Mouse (Mus musculus) E14TG2a.4 (cell line): ENCODE data around the gene Htra2.

Experiments used
- H3K27me3 ChIP-seq: 2 replicates; pipeline ENCODE4 v1.6.1; 2014; ENCODE audit warnings: low read length, control low read depth; ENCODE audit not compliant: insufficient read depth
- H3K36me3 ChIP-seq: 2 replicates; pipeline ENCODE4 v1.6.1; 2014; ENCODE audit warnings: low read length, control low read depth; ENCODE audit not compliant: insufficient read depth
- H3K4me1 ChIP-seq: replicated peaks from 2 replicates; pipeline ENCODE4 v1.6.1; 2014; ENCODE audit warnings: low read depth, low read length, control low read depth
- H3K4me3 ChIP-seq: replicated peaks from 2 replicates; pipeline ENCODE4 v1.5.1; 2014; ENCODE audit warnings: mild to moderate bottlenecking, low read length
- H3K9me3 ChIP-seq: 2 replicates; pipeline ENCODE4 v1.6.1; 2014; ENCODE audit warnings: low read length, control low read depth
- CTCF ChIP-seq: conservative IDR thresholded peaks from 2 replicates; pipeline ENCODE4 v1.5.1; 2014; ENCODE audit warnings: low read length
- NANOG ChIP-seq: IDR thresholded peaks from 2 replicates; pipeline ENCODE4 v1.6.1; 2014; ENCODE audit warnings: borderline replicate concordance, low read length, mixed read lengths
- POU5F1 ChIP-seq: IDR thresholded peaks from 2 replicates; pipeline ENCODE4 v1.6.1; 2014; ENCODE audit warnings: low read length, borderline replicate concordance

Htra2 gene

DNA sequence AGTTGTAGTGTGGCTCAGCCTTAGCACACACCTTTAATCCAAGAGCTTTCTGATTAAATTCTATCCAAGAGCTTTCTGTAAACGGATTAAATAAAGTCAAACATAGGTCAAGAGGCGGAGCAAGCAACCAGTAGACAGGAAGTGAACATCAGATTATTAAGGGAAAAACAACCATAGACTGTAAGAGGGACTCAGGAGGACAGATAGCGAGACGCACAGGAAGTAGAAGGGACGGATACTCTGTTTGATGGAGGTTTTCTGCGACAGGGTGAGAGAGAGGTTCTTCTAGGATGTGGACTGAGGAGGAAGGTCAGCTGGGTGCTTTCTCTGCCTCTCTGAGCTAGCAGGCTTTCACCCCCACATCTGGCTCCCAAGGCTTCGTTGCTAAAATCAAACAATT lies 45.1 kb downstream of the Htra2 start:
- H3K4me1 ChIP-seq = no peaks in the 10 kb centered on the region
- peaks cover 50% of the 10 kb centered on the region for H3K9me3 ChIP-seq
- H3K27me3 ChIP-seq = no peaks in the 10 kb centered on the region
- no peak for TF ChIP-seq POU5F1
- no peak for TF ChIP-seq NANOG
- H3K4me3 ChIP-seq = no peak overlapping the region
- H3K36me3 ChIP-seq = peaks cover 2% of the 10 kb centered on the region; the same call in 1 of the 2 replicates

- Histone ChIP-seq H3K36me3 (peaks cover 2% of the 10 kb centered on the region; the same call in 1 of the 2 replicates), H3K27me3 (no peaks in the 10 kb centered on the region), H3K4me3 (no peak overlapping the region), H3K9me3 (peaks cover 44% of the 10 kb centered on the region), H3K4me1 (no peaks in the 10 kb centered on the region)
- TF ChIP-seq CTCF (no peak), NANOG (no peak), POU5F1 (no peak)
Observed at GRCm38 (mm10) chr6:83008659-83009058, 46.4 kb downstream of the Htra2 start.

DNA sequence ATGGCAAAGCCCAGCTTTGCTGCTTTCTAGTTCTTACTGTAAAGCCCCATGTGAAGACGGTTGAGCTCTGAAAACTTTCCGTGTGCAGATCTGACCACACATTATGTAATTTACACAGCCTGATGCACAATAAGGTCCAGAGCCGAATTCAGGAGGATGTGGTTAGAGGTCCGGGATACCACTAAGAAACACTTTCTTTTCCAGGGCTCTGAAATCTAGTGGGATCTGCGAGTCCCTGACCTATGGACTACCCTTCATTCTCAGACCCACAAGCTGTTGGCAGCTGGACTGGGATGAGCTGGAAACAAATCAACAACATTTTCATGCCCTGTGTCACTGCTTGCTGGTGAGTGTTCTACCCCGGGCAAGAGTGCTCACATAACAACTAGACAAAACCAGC lies 49.0 kb downstream of the Htra2 start:
- no peak for TF ChIP-seq POU5F1
- TF ChIP-seq NANOG = no peak
- no peak for TF ChIP-seq CTCF

GRCm38 (mm10) chr6:83005444-83006011 lies 49.5 kb downstream of the Htra2 start:
- H3K4me1 ChIP-seq = no peaks in the 10 kb centered on the region
- TF ChIP-seq POU5F1 (no peak), CTCF (no peak), NANOG (no peak)
- H3K36me3 ChIP-seq = no peaks in the 10 kb centered on the region
- no peaks in the 10 kb centered on the region for H3K27me3 ChIP-seq
- peaks cover 13% of the 10 kb centered on the region for H3K9me3 ChIP-seq
- H3K4me3 ChIP-seq = no peak overlapping the region

More for the DNA sequence above, 49.0 kb downstream of the Htra2 start:
- Histone ChIP-seq H3K9me3 (peaks cover 19% of the 10 kb centered on the region), H3K27me3 (no peaks in the 10 kb centered on the region), H3K4me3 (no peak overlapping the region), H3K4me1 (no peaks in the 10 kb centered on the region), H3K36me3 (no peaks in the 10 kb centered on the region)

GRCm38 (mm10) chr6:83004872-83005271 lies 50.2 kb downstream of the Htra2 start:
- TF ChIP-seq CTCF (no peak), NANOG (no peak), POU5F1 (no peak)
- H3K36me3 ChIP-seq = no peaks in the 10 kb centered on the region
- H3K27me3 ChIP-seq = no peaks in the 10 kb centered on the region
- H3K9me3 ChIP-seq = peaks cover 6% of the 10 kb centered on the region
- no peak overlapping the region for H3K4me3 ChIP-seq
- no peaks in the 10 kb centered on the region for H3K4me1 ChIP-seq

GRCm38 (mm10) chr6:83004309-83004708 lies 50.8 kb downstream of the Htra2 start:
- no peak for TF ChIP-seq NANOG
- TF ChIP-seq CTCF = no peak
- no peak for TF ChIP-seq POU5F1
- Histone ChIP-seq H3K4me1 (no peaks in the 10 kb centered on the region), H3K9me3 (peaks cover under 1% of the 10 kb centered on the region; the same call in 1 of the 2 replicates), H3K36me3 (no peaks in the 10 kb centered on the region), H3K27me3 (no peaks in the 10 kb centered on the region), H3K4me3 (no peak overlapping the region)

DNA sequence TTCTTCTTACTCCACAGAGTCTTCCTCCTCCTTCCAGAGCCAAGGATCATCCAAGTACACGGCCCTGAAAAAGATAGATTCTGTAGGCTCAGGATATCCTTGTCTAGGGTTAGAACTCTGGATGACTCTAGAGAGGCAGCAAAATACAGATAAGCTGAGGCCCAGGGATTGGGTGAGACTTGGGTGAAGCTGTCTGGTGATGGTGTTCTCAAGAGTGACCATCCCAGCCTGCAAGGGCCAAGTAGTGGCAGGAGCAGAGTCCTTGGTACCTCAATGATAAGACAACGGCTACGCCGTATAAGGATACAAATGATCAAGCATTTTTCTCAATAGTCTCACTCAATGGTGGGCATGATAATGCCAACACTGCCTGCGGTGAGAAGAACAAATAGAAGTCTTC lies 51.2 kb downstream of the Htra2 start:
- no peak for TF ChIP-seq POU5F1
- no peak for TF ChIP-seq NANOG
- no peak for TF ChIP-seq CTCF
- H3K36me3 ChIP-seq = no peaks in the 10 kb centered on the region

GRCm38 (mm10) chr6:83003082-83003481 lies 52.0 kb downstream of the Htra2 start:
- H3K36me3 ChIP-seq = no peaks in the 10 kb centered on the region
- H3K9me3 ChIP-seq = no peaks in the 10 kb centered on the region
- no peaks in the 10 kb centered on the region for H3K27me3 ChIP-seq
- no peaks in the 10 kb centered on the region for H3K4me1 ChIP-seq
- H3K4me3 ChIP-seq = no peak overlapping the region
- no peak for TF ChIP-seq POU5F1
- no peak for TF ChIP-seq CTCF
- TF ChIP-seq NANOG = no peak

More for the DNA sequence above, 51.2 kb downstream of the Htra2 start:
- no peak overlapping the region for H3K4me3 ChIP-seq
- H3K4me1 ChIP-seq = no peaks in the 10 kb centered on the region
- H3K27me3 ChIP-seq = no peaks in the 10 kb centered on the region
- H3K9me3 ChIP-seq = no peaks in the 10 kb centered on the region
